Mouse (Mus musculus) G1E (cell line): ENCODE data around the gene Celf1. TPM values are rescaled to one million over a fixed set of nuclear protein-coding genes. Genes with fewer than 3 reads are reported as not detected.
A peak's percentile ranks its signal among the peaks of the same experiment; 100 is the strongest.

Source experiments
- ATAC-seq: 2 replicates; pipeline ENCODE4 v1.8.0; 2016; ENCODE audit warnings: mild to moderate bottlenecking; ENCODE audit not compliant: insufficient number of reproducible peaks, poor library complexity, low FRiP score, severe bottlenecking; ENCODE audit errors: extremely low read depth
- DNase-seq: peaks from one replicate; pipeline ENCODE4 v3.0.0; 2012; ENCODE audit warnings: low spot score
- H3K27me3 ChIP-seq: 2 replicates; pipeline ENCODE4 v1.6.1; 2012; ENCODE audit warnings: mild to moderate bottlenecking, low read length, inconsistent platforms; ENCODE audit not compliant: insufficient read depth
- H3K36me3 ChIP-seq: replicated peaks from 2 replicates; pipeline ENCODE3; 2012; ENCODE audit warnings: mild to moderate bottlenecking, inconsistent platforms
- H3K4me1 ChIP-seq: 2 replicates; pipeline ENCODE4 v1.6.1; 2012; ENCODE audit warnings: low read depth, low read length, inconsistent platforms, mixed read lengths; ENCODE audit not compliant: insufficient read depth
- H3K4me3 ChIP-seq: 2 replicates; pipeline ENCODE4 v1.5.1; 2012; ENCODE audit warnings: low read depth, mild to moderate bottlenecking, inconsistent platforms, low read length, moderate library complexity, mixed read lengths
- H3K9me3 ChIP-seq: replicated peaks from 2 replicates; pipeline ENCODE4 v1.6.1; 2012; ENCODE audit warnings: inconsistent platforms
- CTCF ChIP-seq: IDR thresholded peaks from 2 replicates; pipeline ENCODE4 v1.5.1; 2012; ENCODE audit warnings: low read depth, low read length, inconsistent platforms, mixed read lengths
- GATA1 ChIP-seq: IDR thresholded peaks from 2 replicates; pipeline ENCODE4 v1.6.1; 2012; ENCODE audit warnings: borderline replicate concordance, low read length, inconsistent platforms, mixed read lengths
- GATA2 ChIP-seq: IDR thresholded peaks from 2 replicates; pipeline ENCODE4 v1.6.1; 2012; ENCODE audit warnings: low read depth, low read length, inconsistent platforms, borderline replicate concordance
- POLR2AphosphoS5 ChIP-seq: IDR thresholded peaks from 2 replicates; pipeline ENCODE4 v1.6.1; 2012; ENCODE audit warnings: low read depth, low read length, inconsistent platforms; ENCODE audit not compliant: insufficient replicate concordance
- TAL1 ChIP-seq: conservative IDR thresholded peaks from 2 replicates; pipeline ENCODE4 v1.6.1; 2012; ENCODE audit warnings: low read depth, low read length, inconsistent platforms, mixed read lengths
- polyA plus RNA-seq: library from polyadenylated mRNA; stranded (reverse); fragments of >175 nt; gene quantifications from 2 replicates; pipeline ENCODE4 v1.2.3, GENCODE M21; 2012
- total RNA-seq, 2 experiments: library from RNA; stranded (forward) in 1 of 2; stranded (reverse) in 1 of 2; fragments of 200-1000 nt in 1 of 2; fragments of >200 nt in 1 of 2; fragmentation: Nextera tagmentation in 1 of 2; gene quantifications; 2 replicates each; pipeline ENCODE4 v1.2.3; 2014 to 2017

The Celf1 gene
- total and polyA plus RNA-seq, 3 experiments, result 66.2 to 97.1 (median 67.0) TPM

DNA sequence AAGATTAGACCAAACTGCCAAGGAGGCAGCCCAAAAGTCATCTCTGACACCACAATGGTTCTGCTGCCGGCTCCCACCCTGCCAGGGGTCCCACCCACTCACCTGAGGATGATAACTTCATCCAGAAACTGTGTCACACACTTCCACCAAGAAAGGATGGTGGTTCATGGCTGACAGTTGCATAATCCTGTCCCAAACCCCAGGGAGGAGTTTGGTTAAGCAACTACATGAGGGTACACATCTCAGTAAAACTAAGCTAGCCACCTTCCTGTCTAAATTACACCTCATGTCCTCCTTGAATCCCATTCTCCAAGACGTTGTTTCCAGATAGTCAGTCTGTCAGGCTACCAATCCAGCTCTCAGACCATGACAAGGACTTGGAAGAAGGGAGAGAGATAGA, 7.9 kb upstream of the Celf1 start:
- DNase-seq, result no peak
- Histone ChIP-seq H3K9me3 (no peaks in the 10 kb centered on the region), H3K4me3 (no peak overlapping the region), H3K4me1 (peaks cover 6% of the 10 kb centered on the region; the same call in 1 of the 2 replicates), H3K36me3 (no peaks in the 10 kb centered on the region), H3K27me3 (peaks cover 42% of the 10 kb centered on the region)
- ATAC-seq, result no peak
- TF ChIP-seq CTCF, result no peak
- TF ChIP-seq GATA2, result no peak
- TF ChIP-seq POLR2AphosphoS5, result no peak

DNA sequence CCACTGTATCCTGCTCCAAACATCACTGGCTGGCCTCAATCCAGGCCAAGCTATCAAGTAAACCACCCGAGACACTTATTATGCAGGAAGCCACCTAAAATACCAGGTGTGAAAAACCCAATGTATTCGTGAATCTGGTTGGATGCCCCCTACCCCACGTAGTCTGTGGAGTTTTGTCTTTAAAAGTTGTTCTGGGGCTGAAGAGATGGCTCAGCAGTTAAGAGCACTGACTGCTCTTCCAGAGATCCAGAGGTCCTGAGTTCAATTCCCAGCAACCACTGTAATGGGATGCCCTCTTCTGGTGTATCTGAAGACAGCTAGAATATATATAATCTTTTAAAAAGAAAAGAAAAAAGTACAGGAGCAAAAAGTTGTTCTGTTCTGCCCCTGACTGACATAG, 1.8 kb upstream of the Celf1 start:
- TF ChIP-seq CTCF, result no peak
- no peak for TF ChIP-seq GATA1
- TF ChIP-seq TAL1, result no peak
- no peak for TF ChIP-seq GATA2
- no peak for TF ChIP-seq POLR2AphosphoS5
- no peak for ATAC-seq

GRCm38 (mm10) chr2:90939750-90940149, 432 bp upstream of the Celf1 start:
- H3K9me3 ChIP-seq, result no peaks in the 10 kb centered on the region
- TF ChIP-seq GATA2, result no peak
- no peak for TF ChIP-seq CTCF
- no peak for TF ChIP-seq POLR2AphosphoS5
- TF ChIP-seq TAL1, result no peak
- no peak for TF ChIP-seq GATA1
- ATAC-seq, result no peak
- H3K27me3 ChIP-seq, result peaks cover 9% of the 10 kb centered on the region; the same call in 1 of the 2 replicates
- no peak for DNase-seq
- peaks cover 39% of the 10 kb centered on the region for H3K4me1 ChIP-seq
- peak overlapping the region; percentile 96 for H3K4me3 ChIP-seq
- H3K36me3 ChIP-seq, result peaks cover 20% of the 10 kb centered on the region

More for the DNA sequence above, 1.8 kb upstream of the Celf1 start:
- H3K36me3 ChIP-seq, result peaks cover 10% of the 10 kb centered on the region
- H3K27me3 ChIP-seq, result peaks cover 9% of the 10 kb centered on the region; the same call in 1 of the 2 replicates
- no peak overlapping the region for H3K4me3 ChIP-seq
- no peaks in the 10 kb centered on the region for H3K9me3 ChIP-seq
- H3K4me1 ChIP-seq, result peaks cover 25% of the 10 kb centered on the region
- no peak for DNase-seq

GRCm38 (mm10) chr2:90941744-90942143, 1.6 kb downstream of the Celf1 start:
- Histone ChIP-seq H3K4me1 (peaks cover 48% of the 10 kb centered on the region), H3K36me3 (peaks cover 31% of the 10 kb centered on the region), H3K27me3 (no peaks in the 10 kb centered on the region), H3K9me3 (no peaks in the 10 kb centered on the region), H3K4me3 (peak overlapping the region; percentile 96; the same call in 1 of the 2 replicates)
- DNase-seq (no peak), ATAC-seq (no peak)
- TF ChIP-seq POLR2AphosphoS5 (no peak), GATA1 (no peak), GATA2 (no peak), CTCF (no peak), TAL1 (no peak)

DNA sequence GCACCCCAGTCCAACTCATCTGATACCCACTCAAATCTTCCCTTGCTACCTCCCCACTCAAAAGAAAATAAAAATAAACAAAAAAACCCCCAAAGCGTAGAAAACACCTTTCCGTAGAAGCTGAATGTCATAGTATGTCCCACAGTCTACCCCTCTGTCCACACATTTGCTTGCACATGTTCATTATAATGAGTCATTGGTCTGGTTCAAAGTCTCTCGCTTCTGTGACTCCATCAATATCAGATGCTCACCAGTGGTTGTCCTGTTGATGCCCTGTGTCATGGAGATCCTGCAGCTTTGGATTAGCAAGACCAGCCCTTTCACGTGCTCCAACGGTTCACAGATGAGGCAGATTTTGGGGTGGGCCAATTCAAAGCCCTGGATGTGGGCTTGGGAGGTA, 10.0 kb downstream of the Celf1 start:
- ATAC-seq (no peak), DNase-seq (no peak)
- no peak overlapping the region for H3K4me3 ChIP-seq
- no peaks in the 10 kb centered on the region for H3K27me3 ChIP-seq
- H3K4me1 ChIP-seq, result peaks cover 37% of the 10 kb centered on the region
- H3K36me3 ChIP-seq, result peaks cover 54% of the 10 kb centered on the region
- TF ChIP-seq TAL1 (no peak), CTCF (no peak), POLR2AphosphoS5 (no peak), GATA1 (no peak), GATA2 (no peak)
- H3K9me3 ChIP-seq, result no peaks in the 10 kb centered on the region

GRCm38 (mm10) chr2:90950582-90951194, 10.5 kb downstream of the Celf1 start:
- H3K27me3 ChIP-seq, result no peaks in the 10 kb centered on the region
- TF ChIP-seq POLR2AphosphoS5 (no peak), TAL1 (no peak), CTCF (no peak)
- no peaks in the 10 kb centered on the region for H3K9me3 ChIP-seq
- H3K36me3 ChIP-seq, result peaks cover 53% of the 10 kb centered on the region
- peaks cover 35% of the 10 kb centered on the region for H3K4me1 ChIP-seq
- DNase-seq, result no peak
- ATAC-seq, result no peak
- H3K4me3 ChIP-seq, result peak overlapping the region; percentile 11

DNA sequence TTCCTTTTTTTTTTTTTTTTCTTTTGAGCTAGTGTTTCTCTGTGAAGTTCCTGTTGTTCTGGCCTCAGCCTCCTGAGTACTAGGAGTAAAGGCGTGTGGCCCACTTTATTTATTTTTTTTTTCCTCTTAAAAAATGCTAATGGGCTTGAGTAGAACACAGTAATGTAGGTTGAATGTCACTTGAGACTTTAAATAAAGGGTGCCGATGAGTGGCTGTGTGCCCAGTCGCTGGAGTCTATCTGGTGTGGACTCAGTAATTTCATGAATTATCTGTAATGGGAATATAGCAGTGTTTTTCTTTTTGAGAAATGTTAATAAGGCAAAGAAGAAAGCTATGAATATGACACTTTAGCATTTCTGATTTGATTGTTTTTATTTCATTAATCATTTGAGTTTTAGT, 13.3 kb downstream of the Celf1 start:
- H3K4me1 ChIP-seq, result peaks cover 26% of the 10 kb centered on the region
- TF ChIP-seq POLR2AphosphoS5 (no peak), GATA2 (no peak), TAL1 (no peak), CTCF (no peak), GATA1 (no peak)
- peaks cover 48% of the 10 kb centered on the region for H3K36me3 ChIP-seq
- no peaks in the 10 kb centered on the region for H3K27me3 ChIP-seq
- DNase-seq, result no peak
- H3K4me3 ChIP-seq, result no peak overlapping the region
- H3K9me3 ChIP-seq, result no peaks in the 10 kb centered on the region
- ATAC-seq, result no peak
